Mouse (Mus musculus): ENCODE measurements around the gene Cacng7.

Cacng7 gene

GRCm38 (mm10) chr7:3299941-3300617, 32.7 kb upstream of the Cacng7 start:
- ChIA-PET POLR2A (interaction anchor here (0.6 to 9.3 kb wide), 68 partner anchors 8 to 1453 kb away, joined by 3 to 127 read pairs (median 4); partner anchors contain the start of genes Myadm (in 4 of the 4), Prkcg (in 4 of the 4), Cacng6 (in 1 of the 4) and Cox6b2 (in 1 of the 4)), CTCF (interaction anchor here (0.5 to 3.5 kb wide), 54 partner anchors 8 to 317 kb away, joined by 3 to 43 read pairs (median 4); partner anchors contain the start of genes Cacng7 (in 1 of the 4), Myadm (in 1 of the 4), Ndufa3 (in 1 of the 4) and Prkcg (in 1 of the 4))

GRCm38 (mm10) chr7:3300891-3301627, 31.7 kb upstream of the Cacng7 start:
- POLR2A ChIA-PET: interaction anchor here (0.5 to 9.3 kb wide), 65 partner anchors 8 to 1714 kb away, joined by 3 to 127 read pairs (median 5); partner anchors contain the start of genes Myadm (in 4 of the 4), Prkcg (in 4 of the 4), Cacng6 (in 1 of the 4) and Cox6b2 (in 1 of the 4)

GRCm38 (mm10) chr7:3301628-3302555, 30.9 kb upstream of the Cacng7 start:
- POLR2A ChIA-PET: interaction anchor here (0.7 to 9.3 kb wide), 38 partner anchors 8 to 343 kb away, joined by 3 to 127 read pairs (median 5); partner anchors contain the start of genes Myadm (in 3 of the 4), Prkcg (in 3 of the 4) and Cacng6 (in 1 of the 4)
- CTCF ChIA-PET: interaction anchor here (0.6 to 3.5 kb wide), 11 partner anchors 10 to 150 kb away, joined by 3 to 43 read pairs (median 4); partner anchors contain the start of genes Myadm (in 1 of the 4) and Prkcg (in 1 of the 4)

More at GRCm38 (mm10) chr7:3300891-3301627, 31.7 kb upstream of the Cacng7 start:
- CTCF ChIA-PET: interaction anchor here (0.5 to 3.5 kb wide), 46 partner anchors 9 to 316 kb away, joined by 3 to 43 read pairs (median 4); partner anchors contain the start of genes Cacng7 (in 1 of the 4), Myadm (in 1 of the 4), Ndufa3 (in 1 of the 4) and Prkcg (in 1 of the 4)

- CTCF ChIA-PET: interaction anchor here (0.6 to 3.5 kb wide), 14 partner anchors 9 to 96 kb away, joined by 3 to 43 read pairs (median 3); partner anchors contain the start of genes Myadm (in 1 of the 4) and Prkcg (in 1 of the 4)
These were observed 30.0 kb upstream of the Cacng7 start for GRCm38 (mm10) chr7:3302556-3303275.

GRCm38 (mm10) chr7:3303276-3303781, 29.4 kb upstream of the Cacng7 start:
- ChIA-PET CTCF (interaction anchor here (0.5 to 1.7 kb wide), 27 partner anchors 8 to 313 kb away, joined by 3 to 19 read pairs (median 4); partner anchors contain the start of gene Cacng6 (in 1 of the 4)), POLR2A (interaction anchor here (0.5 to 9.3 kb wide), 58 partner anchors 9 to 1806 kb away, joined by 3 to 127 read pairs (median 4); partner anchors contain the start of genes Myadm (in 3 of the 4), Prkcg (in 3 of the 4), Leng8 (in 1 of the 4) and Shisa7 (in 1 of the 4))

More at GRCm38 (mm10) chr7:3302556-3303275, 30.0 kb upstream of the Cacng7 start:
- POLR2A ChIA-PET: interaction anchor here (0.5 to 9.3 kb wide), 40 partner anchors 8 to 277 kb away, joined by 3 to 127 read pairs (median 5); partner anchors contain the start of genes Myadm (in 3 of the 4) and Prkcg (in 3 of the 4)

GRCm38 (mm10) chr7:3303789-3304188, 29.0 kb upstream of the Cacng7 start:
- POLR2A ChIA-PET: interaction anchor here (0.6 to 9.3 kb wide), 57 partner anchors 10 to 1806 kb away, joined by 3 to 127 read pairs (median 4); partner anchors contain the start of genes Myadm (in 3 of the 4), Prkcg (in 3 of the 4), Leng8 (in 1 of the 4) and Shisa7 (in 1 of the 4)
- CTCF ChIA-PET: interaction anchor here (0.5 to 1.7 kb wide), 20 partner anchors 8 to 313 kb away, joined by 3 to 19 read pairs (median 4); partner anchors contain the start of gene Cacng6 (in 1 of the 4)

GRCm38 (mm10) chr7:3304298-3304697, 28.5 kb upstream of the Cacng7 start:
- ChIA-PET POLR2A (interaction anchor here in 3 of 4 experiments (1.0 to 9.3 kb wide), 25 partner anchors 10 to 832 kb away, joined by 3 to 127 read pairs (median 7); partner anchors contain the start of genes Myadm (in 2 of the 3), Prkcg (in 2 of the 3) and Leng8 (in 1 of the 3)), CTCF (interaction anchor here in 2 of 4 experiments (1.0 to 1.5 kb wide), 5 partner anchors 27 to 66 kb away, joined by 3 to 5 read pairs (median 3); no protein-coding TSS in a partner anchor)

GRCm38 (mm10) chr7:3306400-3306799, 26.4 kb upstream of the Cacng7 start:
- POLR2A ChIA-PET: interaction anchor here in 2 of 4 experiments (1.0 to 2.8 kb wide), 5 partner anchors 8 to 25 kb away, joined by 3 to 16 read pairs (median 7); no protein-coding TSS in a partner anchor

GRCm38 (mm10) chr7:3308646-3309045, 24.1 kb upstream of the Cacng7 start:
- CTCF ChIA-PET: interaction anchor here in 1 of 4 experiments (0.7 kb wide), 1 partner anchor 136 kb away, joined by 3 read pairs; no protein-coding TSS in a partner anchor
- POLR2A ChIA-PET: interaction anchor here in 2 of 4 experiments (0.9 to 1.4 kb wide), 2 partner anchors 9 to 265 kb away, joined by 4 read pairs; no protein-coding TSS in a partner anchor

More at GRCm38 (mm10) chr7:3306400-3306799, 26.4 kb upstream of the Cacng7 start:
- CTCF ChIA-PET: no interaction called here

- POLR2A ChIA-PET: interaction anchor here in 2 of 4 experiments (0.8 to 1.5 kb wide), 6 partner anchors 9 to 37 kb away, joined by 3 to 6 read pairs (median 4); no protein-coding TSS in a partner anchor
These were observed 22.5 kb upstream of the Cacng7 start for GRCm38 (mm10) chr7:3310233-3310632.

GRCm38 (mm10) chr7:3313571-3313970, 19.2 kb upstream of the Cacng7 start:
- CTCF ChIA-PET: interaction anchor here in 1 of 4 experiments (0.6 to 1.6 kb wide), 3 partner anchors 11 to 76 kb away, joined by 4 to 6 read pairs (median 5); no protein-coding TSS in a partner anchor
- POLR2A ChIA-PET: interaction anchor here in 2 of 4 experiments (0.6 to 2.6 kb wide), 12 partner anchors 8 to 304 kb away, joined by 3 to 16 read pairs (median 3); partner anchors contain the start of gene Ndufa3 (in 1 of the 2)

More at GRCm38 (mm10) chr7:3310233-3310632, 22.5 kb upstream of the Cacng7 start:
- CTCF ChIA-PET: interaction anchor here (0.5 to 1.4 kb wide), 11 partner anchors 10 to 149 kb away, joined by 3 to 8 read pairs (median 3); no protein-coding TSS in a partner anchor

- ChIA-PET POLR2A (interaction anchor here in 3 of 4 experiments (0.5 to 2.6 kb wide), 14 partner anchors 9 to 303 kb away, joined by 3 to 16 read pairs (median 3); partner anchors contain the start of gene Ndufa3 (in 1 of the 3)), CTCF (interaction anchor here in 2 of 4 experiments (0.8 to 1.6 kb wide), 3 partner anchors 12 to 14 kb away, joined by 3 to 6 read pairs (median 5); no protein-coding TSS in a partner anchor)
These were observed 18.6 kb upstream of the Cacng7 start for GRCm38 (mm10) chr7:3314121-3314520.

GRCm38 (mm10) chr7:3317704-3318103, 15.1 kb upstream of the Cacng7 start:
- ChIA-PET CTCF (no interaction called here), POLR2A (interaction anchor here in 1 of 4 experiments (1.1 to 2.1 kb wide), 3 partner anchors 17 to 96 kb away, joined by 3 to 6 read pairs (median 3); no protein-coding TSS in a partner anchor)

- ChIA-PET CTCF (interaction anchor here in 1 of 4 experiments (0.6 to 0.7 kb wide), 2 partner anchors 71 to 179 kb away, joined by 4 read pairs; no protein-coding TSS in a partner anchor), POLR2A (interaction anchor here in 2 of 4 experiments (0.6 to 1.3 kb wide), 4 partner anchors 31 to 100 kb away, joined by 3 to 7 read pairs (median 3); no protein-coding TSS in a partner anchor)
These were observed 11.9 kb upstream of the Cacng7 start for GRCm38 (mm10) chr7:3320856-3321255.

- ChIA-PET CTCF (no interaction called here), POLR2A (interaction anchor here in 1 of 4 experiments (0.9 kb wide), 1 partner anchor 9 kb away, joined by 3 read pairs; no protein-coding TSS in a partner anchor)
These were observed 8.9 kb upstream of the Cacng7 start for GRCm38 (mm10) chr7:3323826-3324225.
